Mouse (Mus musculus) common myeloid progenitor, adult 5-6 weeks (primary cell): Measurements from ENCODE around the gene Sele. TPM values are rescaled to one million over a fixed set of nuclear protein-coding genes. Genes with fewer than 3 reads are reported as not detected.
"Not testable (repeated sequence)": the region's sequence is repeated elsewhere in the genome, so short reads cannot be mapped to it uniquely, and the experiment has no call there.

Experiments
- ATAC-seq: replicated peaks from 2 replicates; pipeline ENCODE4 v1.8.0; 2016; ENCODE audit warnings: low read depth, mild to moderate bottlenecking, moderate TSS enrichment, inconsistent platforms; ENCODE audit not compliant: poor library complexity, severe bottlenecking
- total RNA-seq: library from RNA; stranded (forward); fragments of 200-1000, 187-1606 nt; gene quantifications from 2 replicates; pipeline ENCODE4 v1.2.3, GENCODE M21; 2017

Sele gene
- 0.05 TPM in 1 of 2 replicates, not detected in the other for total RNA-seq

- ATAC-seq = no peak
Observed at GRCm38 (mm10) chr1:164047934-164048333, at the start of gene Sele. TSS of gene Sele (plus strand) at chr1:164048234.

- peak; percentile 80 for ATAC-seq
Observed at GRCm38 (mm10) chr1:164001831-164002452, 46.1 kb upstream of the Sele start.

GRCm38 (mm10) chr1:164004311-164004710 lies 43.7 kb upstream of the Sele start:
- ATAC-seq = no peak

GRCm38 (mm10) chr1:164009235-164009634 lies 38.8 kb upstream of the Sele start:
- peak; percentile 41; the same call in 1 of the 2 replicates for ATAC-seq

GRCm38 (mm10) chr1:164014616-164015015 lies 33.4 kb upstream of the Sele start:
- no peak for ATAC-seq

GRCm38 (mm10) chr1:164018221-164018896 lies 29.7 kb upstream of the Sele start:
- no peak for ATAC-seq

GRCm38 (mm10) chr1:164019789-164020188 lies 28.2 kb upstream of the Sele start:
- no peak for ATAC-seq

- ATAC-seq = not testable (repeated sequence)
Observed at GRCm38 (mm10) chr1:164020746-164021145, 27.3 kb upstream of the Sele start.

- ATAC-seq = not testable (repeated sequence)
Observed at GRCm38 (mm10) chr1:164022106-164022505, 25.9 kb upstream of the Sele start.

GRCm38 (mm10) chr1:164025685-164026084 lies 22.3 kb upstream of the Sele start:
- no peak for ATAC-seq

GRCm38 (mm10) chr1:164027416-164027815 lies 20.6 kb upstream of the Sele start:
- no peak for ATAC-seq

- ATAC-seq = no peak
Observed at GRCm38 (mm10) chr1:164040385-164041135, 7.5 kb upstream of the Sele start.

GRCm38 (mm10) chr1:164043549-164043948 lies 4.5 kb upstream of the Sele start:
- no peak for ATAC-seq

- ATAC-seq = peak; percentile 55
Observed at GRCm38 (mm10) chr1:164053561-164053960, 5.5 kb downstream of the Sele start.

- ATAC-seq = peak; percentile 45; the same call in 1 of the 2 replicates
Observed at GRCm38 (mm10) chr1:164054800-164055199, 6.8 kb downstream of the Sele start.

- peak; percentile 68 for ATAC-seq
Observed at GRCm38 (mm10) chr1:164060071-164060470, 12.0 kb downstream of the Sele start.

- ATAC-seq = peak; percentile 45
Observed at GRCm38 (mm10) chr1:164061278-164061677, 13.2 kb downstream of the Sele start.

- ATAC-seq = peak; percentile 76
Observed at GRCm38 (mm10) chr1:164061925-164062324, 13.9 kb downstream of the Sele start, which contains the start of gene Sell. TSS of gene Sell (plus strand) at chr1:164061982.

GRCm38 (mm10) chr1:164062856-164063255 lies 14.8 kb downstream of the Sele start:
- no peak for ATAC-seq

- no peak for ATAC-seq
Observed at GRCm38 (mm10) chr1:164063745-164064144, 15.7 kb downstream of the Sele start.

GRCm38 (mm10) chr1:164069261-164069660 lies 21.2 kb downstream of the Sele start:
- no peak for ATAC-seq
